Mouse (Mus musculus) ES-E14 (cell line): ENCODE results near the gene Rasal3.

Experiments
- CHD2 ChIP-seq: IDR thresholded peaks from 2 replicates; pipeline ENCODE4 v1.6.1; 2014; ENCODE audit warnings: mild to moderate bottlenecking, low read depth, low read length, inconsistent platforms
- HCFC1 ChIP-seq: IDR thresholded peaks from 2 replicates; pipeline ENCODE4 v1.6.1; 2012; ENCODE audit warnings: low read length, inconsistent platforms, borderline replicate concordance; ENCODE audit not compliant: insufficient read depth
- ZC3H11A ChIP-seq: IDR thresholded peaks from 2 replicates; pipeline ENCODE4 v1.6.1; 2012; ENCODE audit warnings: low read depth, mild to moderate bottlenecking, inconsistent platforms, low read length, borderline replicate concordance
- ZNF384 ChIP-seq: IDR thresholded peaks from 2 replicates; pipeline ENCODE4 v1.6.1; 2012; ENCODE audit warnings: low read depth, low read length, inconsistent platforms

DNA sequence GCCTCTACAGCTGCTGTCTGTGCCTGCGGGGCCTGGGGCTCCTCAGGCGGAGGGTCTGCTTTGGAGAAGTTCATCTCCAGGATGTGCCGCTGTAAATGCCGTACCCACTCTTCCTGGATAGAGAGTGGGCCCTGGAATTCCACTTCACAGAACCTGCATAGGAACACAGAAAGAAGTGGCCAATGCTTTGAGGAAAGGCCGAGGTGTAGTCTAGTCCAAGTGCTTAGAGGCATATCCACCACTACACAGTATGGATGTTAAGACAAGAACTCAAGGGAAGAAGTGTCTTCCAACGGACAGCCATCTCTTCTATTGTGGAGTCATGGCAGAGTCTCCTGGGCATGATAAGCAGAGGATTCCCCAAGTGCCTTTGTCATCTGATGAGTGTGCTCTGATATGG lies 48.4 kb downstream of the Rasal3 start:
- TF ChIP-seq ZC3H11A (no peak), HCFC1 (no peak), ZNF384 (no peak), CHD2 (no peak)
